8 mouse cellular contexts compared by ENCODE assay signal in the genomic region with DNA sequence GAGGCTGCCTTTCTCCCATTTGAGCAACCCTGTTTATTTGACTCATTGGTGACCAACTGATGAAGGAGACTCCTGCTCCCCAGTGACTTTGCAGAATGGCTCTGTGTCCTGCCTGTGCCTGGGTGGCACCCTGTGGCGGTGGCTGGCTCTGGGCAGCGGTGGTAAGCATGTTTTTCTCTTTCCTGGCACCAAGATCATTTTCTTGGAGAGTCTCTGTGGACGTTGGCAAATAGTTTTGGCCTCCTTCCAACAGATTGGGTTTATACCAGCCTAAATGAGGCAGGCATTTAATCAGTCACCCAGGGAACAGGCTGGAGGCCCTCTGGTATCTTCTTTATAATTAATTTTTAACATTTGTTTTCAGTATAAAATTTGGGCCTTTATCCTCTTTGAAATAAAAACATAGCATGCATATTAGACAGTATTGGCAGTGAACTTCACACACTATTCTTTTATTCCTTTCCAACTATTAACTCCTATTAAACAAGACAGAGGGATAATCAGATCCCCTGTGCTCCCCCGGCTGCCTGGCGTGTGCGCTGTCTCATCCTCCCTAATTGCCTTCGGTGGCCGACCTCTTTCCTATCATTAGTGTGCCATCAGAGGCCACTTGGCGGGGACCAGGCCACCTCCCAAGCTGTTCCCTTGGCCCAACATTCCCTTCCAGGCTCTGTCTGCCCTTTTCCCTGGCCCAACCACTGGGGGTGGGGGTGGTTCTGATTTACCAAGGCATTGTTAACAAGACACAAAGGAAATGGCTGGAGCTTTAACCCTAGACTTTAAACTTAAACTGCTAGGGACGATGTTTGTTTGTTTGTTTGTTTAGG.
DNase-seq lines count a peak whose midpoint lies in the region; ATAC-seq lines count a peak whose summit lies in the region.

No protein-coding gene starts in this region.

- no peak overlapping the region for H3K9ac ChIP-seq in heart, embryonic 11.5 days (ENCODE audit: low read depth, low read length)

- no peaks in the 10 kb centered on the region for H3K36me3 ChIP-seq in heart, embryonic 11.5 days (ENCODE audit: control insufficient read depth, insufficient read depth, low read length)

- H3K4me3 ChIP-seq in heart, embryonic 11.5 days (ENCODE audit: low read depth, low read length): no peak overlapping the region

- no peak for ATAC-seq in heart, embryonic 11.5 days (replicated peaks; ENCODE audit: insufficient number of reproducible peaks, low FRiP score, low TSS enrichment)
- no peak for ATAC-seq in erythroblast, adult 5-6 weeks (replicated peaks; ENCODE audit: low FRiP score, poor library complexity, severe bottlenecking)
- no peak for ATAC-seq in megakaryocyte progenitor cell, adult 5-6 weeks (replicated peaks; ENCODE audit: poor library complexity)

- no peaks in the 10 kb centered on the region for H3K9me3 ChIP-seq in heart, embryonic 11.5 days (replicated peaks; ENCODE audit: control insufficient read depth, low read length)

- peaks cover 3% of the 10 kb centered on the region; the same call in 1 of the 2 replicates for H3K27me3 ChIP-seq in heart, embryonic 11.5 days (ENCODE audit: control insufficient read depth, insufficient read depth, low read length)

- intact Hi-C loops in heart, postnatal 10 days (cut with DNase I): no loop called here

- no peak overlapping the region for H3K4me2 ChIP-seq in heart, embryonic 11.5 days

- DNase-seq in heart, postnatal 10 days: peak; percentile 13 to 27
- DNase-seq in Muller cell, postnatal 12 days (ENCODE audit: inconsistent ontology term): peak; percentile 92
- peak; percentile 13 for DNase-seq in cerebellum, adult 8-10 months
- DNase-seq in kidney, postnatal 36 days: peak; percentile 68 to 90
- no peak for DNase-seq in gastrocnemius, postnatal 4 days (ENCODE audit: low spot score in 2 of 2)

- H3K27ac ChIP-seq in heart, embryonic 11.5 days (ENCODE audit: low read depth, low read length): no peak overlapping the region

- H3K4me1 ChIP-seq in heart, embryonic 11.5 days (ENCODE audit: control insufficient read depth, insufficient read depth, low read length): no peaks in the 10 kb centered on the region

- WGBS in heart, embryonic 11.5 days (ENCODE audit: insufficient replicate concordance): 60% methylated on average over 10 of the region's 10 CpGs

Comparison
In these comparisons a context has a peak if more than half of its experiments do, and no peak if none do; other contexts are left out.
1. DNase-seq: peak in heart, postnatal 10 days (2 of 2), Muller cell, postnatal 12 days (single experiment), cerebellum, adult 8-10 months (single experiment) and kidney, postnatal 36 days (2 of 2); none in gastrocnemius, postnatal 4 days (0 of 2).